Mouse (Mus musculus): ENCODE data around the gene Nat9. TPM values are rescaled to one million over a fixed set of nuclear protein-coding genes. Genes with fewer than 3 reads are reported as not detected.

The Nat9 gene
- polyA plus RNA-seq, 1 experiment from 2014 or later, result 23.6 TPM

DNA sequence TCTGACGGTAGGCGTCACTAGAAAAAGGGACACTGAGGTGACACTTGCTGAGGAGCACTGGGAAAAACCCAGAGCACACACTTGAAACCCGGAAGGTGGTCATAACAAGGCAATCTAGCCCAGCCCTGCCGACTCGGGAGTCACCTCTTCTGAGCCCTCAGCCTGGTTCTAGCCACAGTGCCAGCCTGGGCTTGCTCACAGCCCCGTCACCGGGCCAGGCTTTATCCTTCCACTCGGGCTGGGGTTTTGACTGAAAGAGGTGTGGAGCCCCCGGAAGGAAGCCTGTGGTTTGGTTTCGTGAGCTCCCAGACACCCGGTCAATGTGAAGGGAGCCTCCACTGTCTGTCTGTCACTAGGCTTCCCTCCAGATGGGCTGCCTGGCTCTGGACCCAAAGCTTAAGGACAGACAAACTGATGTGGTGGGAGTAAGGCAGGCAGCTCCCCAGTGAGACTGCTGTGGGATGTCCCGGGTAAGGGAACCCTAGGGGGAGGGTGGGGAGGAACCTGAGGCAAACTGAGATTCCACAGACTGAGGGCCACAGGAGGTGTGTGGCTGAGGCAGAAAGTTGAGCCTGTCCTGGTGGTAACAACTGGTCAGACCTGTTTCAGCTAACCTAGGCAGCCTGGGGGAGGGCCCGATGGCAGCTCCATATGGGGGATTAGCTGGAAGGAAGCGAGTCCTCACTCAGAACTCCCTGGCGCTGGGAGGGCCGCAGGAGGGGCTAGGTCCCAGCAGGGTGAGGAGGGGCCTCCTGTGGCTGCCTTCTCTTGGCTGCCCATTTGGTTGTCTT, 13.9 kb downstream of the Nat9 start:
- Histone ChIP-seq H3K27ac (peak overlapping the region; percentile 29; the same call in 1 of the 2 replicates), H3K36me3 (no peaks in the 10 kb centered on the region), H3K4me2 (peak overlapping the region; percentile 10; the same call in 1 of the 2 replicates), H3K9me3 (no peaks in the 10 kb centered on the region), H3K27me3 (peaks cover 9% of the 10 kb centered on the region), H3K4me1 (peaks cover 69% of the 10 kb centered on the region), H3K9ac (no peak overlapping the region), H3K4me3 (no peak overlapping the region)
- no peak for ATAC-seq (ENCODE audit: insufficient number of reproducible peaks, low FRiP score, low TSS enrichment, low read depth)
- 14% methylated on average over 16 of the region's 16 CpGs for WGBS

DNA sequence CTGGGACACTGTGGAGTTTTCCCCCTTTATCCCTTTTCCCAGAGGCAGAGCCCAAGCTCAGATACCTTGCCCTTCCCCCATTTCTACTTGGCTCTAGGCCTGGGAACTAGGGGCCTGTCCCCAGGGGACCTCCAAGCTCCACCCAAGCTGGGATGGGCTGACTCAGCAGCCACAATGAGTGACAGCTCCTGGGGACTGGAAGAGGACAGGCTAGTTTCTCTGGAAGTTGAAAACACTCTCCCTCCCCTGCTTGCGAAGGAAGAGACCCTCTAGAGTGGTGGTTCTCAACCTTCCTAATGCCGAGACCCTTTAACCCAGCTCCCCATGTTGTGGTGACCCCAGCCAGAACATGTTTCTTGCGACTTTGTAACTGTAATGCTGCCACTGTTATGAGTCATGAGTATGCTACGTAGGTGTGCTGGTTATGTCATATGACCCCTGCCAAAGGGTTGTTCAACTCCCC, 14.8 kb downstream of the Nat9 start:
- WGBS, result 30% methylated on average over 4 of the region's 4 CpGs
- H3K27ac ChIP-seq, result no peak overlapping the region
- H3K9me3 ChIP-seq, result no peaks in the 10 kb centered on the region
- no peaks in the 10 kb centered on the region for H3K36me3 ChIP-seq
- ATAC-seq (ENCODE audit: insufficient number of reproducible peaks, low FRiP score, low TSS enrichment, low read depth), result no peak
- H3K4me3 ChIP-seq, result no peak overlapping the region
- H3K4me2 ChIP-seq, result no peak overlapping the region
- no peak overlapping the region for H3K9ac ChIP-seq
- peaks cover 9% of the 10 kb centered on the region for H3K27me3 ChIP-seq
- H3K4me1 ChIP-seq, result peaks cover 64% of the 10 kb centered on the region

DNA sequence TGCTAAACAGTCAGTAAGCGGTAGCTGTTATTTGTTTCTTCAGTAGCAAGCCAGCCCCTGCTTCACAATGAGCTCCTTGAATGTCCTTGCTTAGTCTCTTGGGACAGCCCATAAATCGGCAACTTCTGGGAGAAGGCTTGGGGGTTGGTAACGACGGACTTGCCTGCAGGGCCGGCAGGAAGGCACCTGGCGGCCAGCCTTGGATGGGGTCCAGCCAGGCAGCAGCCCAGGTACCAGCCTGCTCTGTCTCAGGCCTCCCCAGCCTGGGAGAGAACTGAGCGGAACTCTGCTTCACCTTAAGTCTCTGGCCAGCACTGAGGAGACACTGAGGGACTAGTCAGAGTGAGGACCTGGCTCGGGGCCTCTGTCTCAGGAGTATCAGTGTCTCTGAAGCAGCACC, 16.5 kb downstream of the Nat9 start:
- 23% methylated on average over 8 of the region's 8 CpGs for WGBS
- Histone ChIP-seq H3K9me3 (no peaks in the 10 kb centered on the region), H3K4me2 (no peak overlapping the region), H3K4me1 (peaks cover 47% of the 10 kb centered on the region), H3K36me3 (no peaks in the 10 kb centered on the region), H3K27ac (no peak overlapping the region), H3K9ac (no peak overlapping the region), H3K27me3 (peaks cover 9% of the 10 kb centered on the region), H3K4me3 (no peak overlapping the region)
- ATAC-seq (ENCODE audit: insufficient number of reproducible peaks, low FRiP score, low TSS enrichment, low read depth), result no peak

DNA sequence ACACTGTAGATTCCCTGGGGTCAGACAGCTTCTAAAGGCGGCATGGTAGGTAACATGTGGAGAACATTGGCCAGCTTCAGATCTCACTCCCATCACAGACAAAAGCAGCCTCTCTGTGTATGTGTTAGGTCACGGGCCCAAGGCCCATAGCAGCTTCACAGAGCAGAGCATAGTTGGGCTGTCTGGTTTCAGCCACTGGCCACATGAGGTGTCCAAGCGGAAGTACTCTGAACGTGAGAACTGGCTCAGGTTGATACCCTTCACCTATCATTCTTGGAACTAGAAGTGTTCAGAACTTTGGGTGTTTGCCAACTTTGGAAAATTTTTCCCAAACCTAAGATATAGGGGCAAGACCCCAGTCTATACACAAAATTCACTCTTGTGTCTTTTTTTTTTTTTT, 18.2 kb downstream of the Nat9 start:
- Histone ChIP-seq H3K27ac (no peak overlapping the region), H3K9ac (no peak overlapping the region), H3K36me3 (no peaks in the 10 kb centered on the region), H3K4me3 (no peak overlapping the region), H3K27me3 (peaks cover 19% of the 10 kb centered on the region), H3K4me1 (peaks cover 42% of the 10 kb centered on the region), H3K4me2 (no peak overlapping the region), H3K9me3 (no peaks in the 10 kb centered on the region)
- WGBS, result 81% methylated on average over 4 of the region's 4 CpGs
- no peak for ATAC-seq (ENCODE audit: insufficient number of reproducible peaks, low FRiP score, low TSS enrichment, low read depth)

DNA sequence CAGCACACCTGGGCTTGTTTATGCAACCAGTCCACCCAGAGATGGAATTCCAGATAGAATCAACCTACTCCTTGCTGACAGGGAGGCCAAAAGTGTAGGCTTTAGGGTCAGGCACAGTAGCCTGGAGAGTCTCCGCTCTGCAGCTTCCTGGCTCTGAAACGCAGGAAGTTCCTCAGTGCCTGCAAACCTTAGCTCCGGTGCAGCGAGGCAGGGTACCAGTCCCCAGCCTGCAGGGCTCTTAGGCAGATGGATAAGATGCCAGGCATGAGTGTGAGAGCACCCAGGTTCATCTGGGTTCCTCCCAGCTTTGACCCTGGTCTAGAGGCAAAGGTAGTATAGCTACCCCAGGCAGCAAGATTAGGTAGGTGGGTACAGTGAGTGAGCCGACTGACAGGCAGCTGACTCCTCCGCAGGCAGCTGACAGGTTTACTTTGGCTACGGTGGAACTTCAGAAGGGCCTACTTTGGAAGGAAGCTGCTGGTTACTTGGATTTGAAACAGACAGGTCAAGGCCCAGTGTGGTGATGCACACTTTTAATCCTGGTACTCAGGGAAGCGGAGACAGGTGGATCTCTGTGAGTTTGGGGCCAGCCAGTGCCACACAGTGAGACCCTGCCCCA, 19.9 kb downstream of the Nat9 start:
- no peak overlapping the region for H3K9ac ChIP-seq
- no peak overlapping the region for H3K27ac ChIP-seq
- WGBS, result 83% methylated on average over 8 of the region's 8 CpGs
- peaks cover 28% of the 10 kb centered on the region for H3K27me3 ChIP-seq
- H3K4me3 ChIP-seq, result no peak overlapping the region
- no peak for ATAC-seq (ENCODE audit: insufficient number of reproducible peaks, low FRiP score, low TSS enrichment, low read depth)
- H3K4me2 ChIP-seq, result no peak overlapping the region
- H3K9me3 ChIP-seq, result no peaks in the 10 kb centered on the region
- no peaks in the 10 kb centered on the region for H3K36me3 ChIP-seq
- H3K4me1 ChIP-seq, result peaks cover 40% of the 10 kb centered on the region

DNA sequence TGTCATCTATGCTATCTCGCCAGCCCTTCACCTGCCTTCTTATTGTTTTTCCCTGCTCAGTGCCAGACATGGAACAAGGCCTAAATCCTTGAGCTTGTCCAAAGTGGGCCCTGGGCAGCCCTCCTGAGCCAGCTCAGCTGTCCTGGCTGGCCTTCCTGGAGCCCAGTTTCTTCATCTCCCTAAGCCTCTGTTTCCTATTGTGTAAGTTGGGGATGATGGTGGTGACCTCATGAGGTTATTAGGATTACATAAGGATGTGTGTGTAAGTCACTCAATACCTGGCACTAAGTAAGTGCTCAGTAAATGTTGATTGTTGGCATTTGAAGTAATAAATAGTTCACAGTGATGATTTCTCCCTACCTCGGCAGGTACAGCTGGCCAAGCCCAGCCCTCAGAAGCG, 20.9 kb downstream of the Nat9 start:
- peaks cover 40% of the 10 kb centered on the region for H3K4me1 ChIP-seq
- no peak overlapping the region for H3K4me2 ChIP-seq
- no peak overlapping the region for H3K4me3 ChIP-seq
- WGBS, result 73% methylated on average over 3 of the region's 3 CpGs
- H3K27me3 ChIP-seq, result peaks cover 37% of the 10 kb centered on the region
- no peak for ATAC-seq (ENCODE audit: insufficient number of reproducible peaks, low FRiP score, low TSS enrichment, low read depth)
- no peaks in the 10 kb centered on the region for H3K36me3 ChIP-seq
- no peak overlapping the region for H3K9ac ChIP-seq
- no peak overlapping the region for H3K27ac ChIP-seq
- no peaks in the 10 kb centered on the region for H3K9me3 ChIP-seq

DNA sequence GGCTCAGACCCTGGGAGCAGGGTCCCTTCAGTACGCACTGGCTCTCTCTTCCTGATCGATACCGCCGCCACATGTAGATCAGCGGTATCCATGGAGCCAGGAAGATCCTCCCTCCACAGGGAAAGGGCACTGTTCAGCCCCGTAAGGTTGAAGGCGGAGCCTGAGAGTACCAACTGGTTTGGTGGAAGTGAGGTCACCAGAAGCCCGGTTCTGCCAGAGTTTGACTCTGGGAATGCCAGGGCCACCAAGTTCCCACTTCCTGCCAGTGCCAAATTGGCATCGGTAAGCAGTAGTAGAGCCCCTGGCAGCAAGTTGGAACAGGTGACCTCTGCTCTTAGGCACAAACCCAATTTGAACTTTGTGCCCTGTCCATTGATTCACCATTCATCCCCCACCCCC, 22.7 kb downstream of the Nat9 start:
- Histone ChIP-seq H3K4me3 (peak overlapping the region; percentile 65), H3K27ac (no peak overlapping the region), H3K36me3 (no peaks in the 10 kb centered on the region), H3K9me3 (no peaks in the 10 kb centered on the region), H3K9ac (no peak overlapping the region), H3K4me2 (peak overlapping the region; percentile 92), H3K4me1 (peaks cover 30% of the 10 kb centered on the region), H3K27me3 (peaks cover 42% of the 10 kb centered on the region)
- 5% methylated on average over 9 of the region's 9 CpGs for WGBS
- no peak for ATAC-seq (ENCODE audit: insufficient number of reproducible peaks, low FRiP score, low TSS enrichment, low read depth)

DNA sequence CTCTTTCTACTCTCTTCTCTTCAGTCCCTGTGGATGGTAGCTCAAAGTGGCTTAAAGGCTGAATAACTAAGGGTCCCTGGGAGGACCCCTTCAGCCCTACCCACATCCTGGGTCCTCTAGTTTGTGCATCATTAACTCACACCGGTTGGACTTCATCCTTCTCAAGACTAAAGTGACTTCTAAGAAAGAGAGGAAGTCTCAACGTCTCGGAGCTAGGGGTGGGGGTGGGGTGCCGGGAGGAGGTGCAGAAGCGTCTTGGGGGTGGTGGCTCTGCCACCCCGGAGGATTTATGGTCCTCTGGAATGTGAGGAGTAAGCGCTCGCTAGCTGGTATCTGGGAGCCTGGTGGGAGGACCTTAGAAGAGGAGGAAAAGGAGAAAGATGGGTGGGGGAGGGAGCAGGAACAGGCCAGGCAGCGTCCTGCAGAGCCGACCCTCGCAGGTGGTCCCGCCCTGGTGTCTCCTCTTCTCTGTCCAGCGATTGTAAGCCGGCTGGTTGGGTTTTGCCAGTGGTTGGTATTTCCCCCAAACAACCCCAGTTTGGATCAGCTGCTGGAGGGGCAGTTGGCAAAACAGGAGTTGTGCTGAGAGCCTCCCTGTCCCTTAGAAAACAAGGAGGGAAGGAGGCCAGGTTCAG, 23.2 kb downstream of the Nat9 start:
- H3K4me1 ChIP-seq, result peaks cover 30% of the 10 kb centered on the region
- no peak overlapping the region for H3K9ac ChIP-seq
- no peak for ATAC-seq (ENCODE audit: insufficient number of reproducible peaks, low FRiP score, low TSS enrichment, low read depth)
- H3K27me3 ChIP-seq, result peaks cover 42% of the 10 kb centered on the region
- no peaks in the 10 kb centered on the region for H3K36me3 ChIP-seq
- under 1% methylated on average over 14 of the region's 14 CpGs for WGBS
- H3K4me2 ChIP-seq, result peak overlapping the region; percentile 92
- no peak overlapping the region for H3K27ac ChIP-seq
- peak overlapping the region; percentile 65 for H3K4me3 ChIP-seq
- no peaks in the 10 kb centered on the region for H3K9me3 ChIP-seq

DNA sequence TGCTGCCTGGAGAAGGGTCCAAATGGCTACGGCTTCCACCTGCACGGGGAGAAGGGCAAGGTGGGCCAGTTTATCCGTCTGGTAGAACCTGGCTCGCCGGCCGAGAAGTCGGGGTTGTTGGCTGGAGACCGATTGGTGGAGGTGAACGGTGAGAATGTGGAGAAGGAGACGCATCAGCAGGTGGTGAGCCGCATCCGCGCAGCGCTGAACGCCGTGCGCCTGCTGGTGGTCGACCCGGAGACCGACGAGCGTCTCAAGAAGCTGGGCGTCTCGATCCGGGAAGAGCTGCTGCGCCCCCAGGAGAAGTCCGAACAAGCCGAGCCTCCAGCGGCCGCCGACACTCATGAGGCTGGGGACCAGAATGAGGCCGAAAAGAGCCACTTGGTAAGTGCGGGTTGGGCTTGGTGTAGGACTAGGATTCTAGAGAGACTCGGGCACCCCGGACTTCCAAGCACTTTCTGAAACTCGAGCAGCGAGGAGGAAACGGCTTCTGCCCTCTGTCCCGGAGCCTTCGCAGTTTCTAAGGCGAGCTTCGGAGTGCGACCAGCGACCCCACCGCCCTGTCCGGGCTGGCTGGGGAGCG, 24.0 kb downstream of the Nat9 start:
- Histone ChIP-seq H3K9ac (peak overlapping the region; percentile 43), H3K27ac (no peak overlapping the region), H3K36me3 (no peaks in the 10 kb centered on the region), H3K9me3 (no peaks in the 10 kb centered on the region), H3K4me2 (peak overlapping the region; percentile 92), H3K4me3 (peak overlapping the region; percentile 65), H3K4me1 (peaks cover 30% of the 10 kb centered on the region), H3K27me3 (peaks cover 42% of the 10 kb centered on the region)
- ATAC-seq (ENCODE audit: insufficient number of reproducible peaks, low FRiP score, low TSS enrichment, low read depth), result no peak
- under 1% methylated on average over 47 of the region's 47 CpGs for WGBS

DNA sequence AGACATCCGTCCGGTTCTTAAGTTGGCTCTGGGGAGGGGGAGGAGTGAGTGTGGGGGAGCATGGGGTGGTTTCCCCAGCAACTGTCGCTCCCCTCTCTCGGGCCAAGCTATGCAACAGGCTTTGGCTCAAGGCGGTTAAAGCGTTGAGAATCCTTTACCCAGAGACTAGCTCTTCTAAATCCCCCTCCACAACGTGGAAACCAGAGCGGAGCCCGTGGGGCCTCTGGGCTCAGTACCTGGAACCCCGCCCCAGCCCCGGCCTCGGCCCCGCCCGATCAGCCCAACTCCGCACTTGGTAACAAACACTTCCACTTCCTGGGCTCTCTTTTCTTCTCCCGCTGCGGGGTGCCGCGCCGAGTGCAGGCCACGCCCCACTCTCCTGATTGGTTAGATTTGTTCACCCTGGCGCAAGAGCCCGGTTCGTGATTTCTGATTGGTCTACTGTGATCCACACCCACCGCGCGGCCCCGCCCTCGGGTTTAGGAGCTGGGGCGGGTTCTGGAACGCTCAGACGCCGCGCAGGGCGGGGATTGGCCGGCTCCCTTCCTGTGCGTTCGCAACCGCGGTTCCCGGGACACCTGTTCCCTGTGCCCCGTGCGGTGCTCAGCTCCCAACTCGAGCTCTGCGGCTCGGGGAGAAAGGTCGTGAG, 24.7 kb downstream of the Nat9 start, which contains the start of gene Slc9a3r1:
TSS of gene Slc9a3r1 (plus strand) at position 510 of the 649 bp plus-strand sequence.
- under 1% methylated on average over 47 of the region's 47 CpGs for WGBS
- H3K4me1 ChIP-seq, result peaks cover 36% of the 10 kb centered on the region
- peak within 1 kb of the TSS; percentile 92 for H3K4me2 ChIP-seq
- H3K4me3 ChIP-seq, result peak within 1 kb of the TSS; percentile 65
- peak within 1 kb of the TSS; percentile 43 for H3K9ac ChIP-seq
- H3K27ac ChIP-seq, result peak within 1 kb of the TSS; percentile 67; the same call in 1 of the 2 replicates
- peak; percentile 92 for ATAC-seq (ENCODE audit: insufficient number of reproducible peaks, low FRiP score, low TSS enrichment, low read depth)
- H3K36me3 ChIP-seq, result no peaks in the 10 kb centered on the region
- peaks cover 42% of the 10 kb centered on the region for H3K27me3 ChIP-seq
- H3K9me3 ChIP-seq, result no peaks in the 10 kb centered on the region

DNA sequence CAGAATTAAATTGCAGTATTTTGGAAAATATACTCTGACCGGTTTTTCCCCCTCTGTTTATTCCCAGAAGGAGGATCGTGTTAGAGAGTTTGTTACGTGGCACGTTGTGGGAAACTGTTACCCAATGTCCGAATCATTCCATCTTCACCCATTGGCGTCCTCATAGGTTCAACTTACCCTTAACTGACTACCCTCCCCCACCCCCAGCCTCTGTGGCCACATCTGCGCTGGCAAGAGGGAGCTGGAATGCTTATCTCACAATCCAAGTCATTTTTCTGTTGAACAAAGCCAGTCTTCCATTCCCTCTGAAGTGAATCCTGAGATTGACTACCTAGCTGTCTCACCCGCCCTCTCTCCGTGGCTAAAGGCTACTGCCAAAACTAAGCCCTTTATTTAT, 25.5 kb downstream of the Nat9 start:
- peak overlapping the region; percentile 92 for H3K4me2 ChIP-seq
- WGBS, result 25% methylated on average over 9 of the region's 9 CpGs
- H3K4me3 ChIP-seq, result peak overlapping the region; percentile 65; the same call in 1 of the 2 replicates
- H3K27me3 ChIP-seq, result peaks cover 42% of the 10 kb centered on the region
- ATAC-seq (ENCODE audit: insufficient number of reproducible peaks, low FRiP score, low TSS enrichment, low read depth), result no peak
- no peaks in the 10 kb centered on the region for H3K36me3 ChIP-seq
- H3K9ac ChIP-seq, result no peak overlapping the region
- H3K9me3 ChIP-seq, result no peaks in the 10 kb centered on the region
- H3K27ac ChIP-seq, result no peak overlapping the region
- H3K4me1 ChIP-seq, result peaks cover 38% of the 10 kb centered on the region
